Mouse (Mus musculus) forelimb bud, embryonic 11.5 days (tissue): ENCODE measurements around the gene Dohh.
A peak's percentile ranks its signal among the peaks of the same experiment; 100 is the strongest.

Source experiments
- DNase-seq: peaks from one replicate; pipeline ENCODE4 v3.0.0-alpha.2; 2012; ENCODE audit warnings: low read depth, low spot score

Gene Dohh

GRCm38 (mm10) chr10:81382039-81382438 is 2.2 kb upstream of the Dohh start:
- DNase-seq: no peak

- no peak for DNase-seq
These were observed 366 bp downstream of the Dohh start for GRCm38 (mm10) chr10:81384605-81384982.

- DNase-seq: no peak
These were observed 1.5 kb downstream of the Dohh start for GRCm38 (mm10) chr10:81385603-81386306.

- DNase-seq: no peak
These were observed 3.5 kb downstream of the Dohh start for GRCm38 (mm10) chr10:81387716-81388115.

- no peak for DNase-seq
These were observed 4.4 kb downstream of the Dohh start, which contains the start of gene Gm48552 for GRCm38 (mm10) chr10:81388505-81389055. Gm48552 (plus strand) TSS chr10:81389005.

- no peak for DNase-seq
These were observed 5.1 kb downstream of the Dohh start for GRCm38 (mm10) chr10:81389373-81389772.

- DNase-seq: peak; percentile 62
These were observed 5.8 kb downstream of the Dohh start for GRCm38 (mm10) chr10:81389801-81390677.

GRCm38 (mm10) chr10:81390678-81390965 is 6.4 kb downstream of the Dohh start:
- no peak for DNase-seq

- no peak for DNase-seq
These were observed 8.0 kb downstream of the Dohh start for GRCm38 (mm10) chr10:81392270-81392669.

GRCm38 (mm10) chr10:81392781-81393185 is 8.6 kb downstream of the Dohh start, which contains the start of gene Smim24:
Smim24 (plus strand) TSS chr10:81393051.
- no peak for DNase-seq

GRCm38 (mm10) chr10:81393456-81394063 is 9.3 kb downstream of the Dohh start:
- no peak for DNase-seq

GRCm38 (mm10) chr10:81395127-81395526 is 10.9 kb downstream of the Dohh start:
- peak; percentile 80 for DNase-seq

- no peak for DNase-seq
These were observed 11.6 kb downstream of the Dohh start for GRCm38 (mm10) chr10:81395865-81396264.

- DNase-seq: no peak
These were observed 12.5 kb downstream of the Dohh start for GRCm38 (mm10) chr10:81396749-81397148.

- DNase-seq: no peak
These were observed 15.1 kb downstream of the Dohh start for GRCm38 (mm10) chr10:81399296-81399695.

GRCm38 (mm10) chr10:81399798-81400308 is 15.6 kb downstream of the Dohh start:
- DNase-seq: no peak

- DNase-seq: no peak
These were observed 16.4 kb downstream of the Dohh start for GRCm38 (mm10) chr10:81400371-81401204.

- peak; percentile 52 for DNase-seq
These were observed 16.9 kb downstream of the Dohh start for GRCm38 (mm10) chr10:81401205-81401520.

- peak; percentile 81 for DNase-seq
These were observed 17.4 kb downstream of the Dohh start for GRCm38 (mm10) chr10:81401521-81402226.

- no peak for DNase-seq
These were observed 18.1 kb downstream of the Dohh start for GRCm38 (mm10) chr10:81402227-81402765.
